Mouse (Mus musculus) right cerebral cortex, adult 2 months (tissue): ENCODE data around the gene Olfr1287.

Source experiments
- DNase-seq, 2 experiments: peaks; one replicate each; pipeline ENCODE4 v3.0.0; 2021 to 2022; ENCODE audit warnings: low spot score in 2 of 2

Olfr1287 gene

GRCm38 (mm10) chr2:111448842-111449241 is at the start of gene Olfr1287:
TSS of gene Olfr1287 (plus strand) at chr2:111449142.
- DNase-seq, result no peak

- no peak for DNase-seq
Observed at GRCm38 (mm10) chr2:111422931-111423330, 26.0 kb upstream of the Olfr1287 start, which contains the start of gene Olfr1286. TSS of gene Olfr1286 (minus strand) at chr2:111423115.

- no peak for DNase-seq
Observed at GRCm38 (mm10) chr2:111473801-111474200, 24.9 kb downstream of the Olfr1287 start, which contains the start of gene Olfr1288. TSS of gene Olfr1288 (plus strand) at chr2:111474101.

- DNase-seq, result no peak
Observed at GRCm38 (mm10) chr2:111480519-111480918, 31.6 kb downstream of the Olfr1287 start, which contains the start of gene Olfr1289. TSS of gene Olfr1289 (plus strand) at chr2:111480819.

GRCm38 (mm10) chr2:111493729-111494128 is 44.8 kb downstream of the Olfr1287 start, which contains the start of gene Olfr1290:
TSS of gene Olfr1290 (minus strand) at chr2:111493829.
- DNase-seq, result no peak

DNA sequence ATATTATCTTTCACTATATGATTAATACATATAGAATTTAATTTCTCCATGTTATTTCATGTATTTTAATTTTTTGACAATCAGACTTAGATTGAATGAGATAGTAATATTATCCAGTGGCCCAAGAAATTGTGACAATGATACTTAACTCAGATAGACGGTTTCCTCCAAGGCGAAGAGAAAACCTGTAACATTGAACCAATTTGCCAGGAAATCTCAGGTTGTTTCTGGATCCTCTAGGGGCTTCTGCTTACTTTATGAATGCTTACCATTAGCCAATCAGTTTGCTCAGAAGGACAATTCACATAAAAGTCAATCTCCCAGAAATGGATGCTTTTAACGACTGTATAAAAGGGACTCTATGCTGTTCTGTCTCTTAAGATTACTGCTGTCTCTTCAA is 47.9 kb downstream of the Olfr1287 start, which contains the start of gene Olfr1291-ps1:
TSS of gene Olfr1291-ps1 (plus strand) at position 301 of the 400 bp plus-strand sequence.
- no peak for DNase-seq
